Mouse (Mus musculus) intestine, embryonic 15.5 days (tissue): Measurements from ENCODE around the gene Trp53i11. TPM values are rescaled to one million over a fixed set of nuclear protein-coding genes. Genes with fewer than 3 reads are reported as not detected.

Experiments used
- ATAC-seq: fragments of 200-750 bp; cut with Nextera tagmentation; 2 replicates; pipeline ENCODE4 v1.8.0; 2017; ENCODE audit warnings: moderate TSS enrichment, moderate library complexity
- H3K27ac ChIP-seq: fragments of 300-500 bp; sonication (generic); 2 replicates; pipeline ENCODE4 v1.5.1; 2015; ENCODE audit warnings: mild to moderate bottlenecking, inconsistent platforms
- H3K27me3 ChIP-seq: fragments of 300-500 bp; sonication (generic); replicated peaks from 2 replicates; pipeline ENCODE4 v1.6.1; 2015; ENCODE audit warnings: inconsistent platforms
- H3K36me3 ChIP-seq: fragments of 300-500 bp; sonication (generic); 2 replicates; pipeline ENCODE4 v1.6.1; 2015; ENCODE audit warnings: inconsistent platforms
- H3K4me1 ChIP-seq: fragments of 300-500 bp; sonication (generic); replicated peaks from 2 replicates; pipeline ENCODE4 v1.6.1; 2015; ENCODE audit warnings: inconsistent platforms
- H3K4me2 ChIP-seq: fragments of 300-500 bp; sonication (generic); replicated peaks from 2 replicates; pipeline ENCODE4 v1.6.1; 2015; ENCODE audit warnings: mild to moderate bottlenecking, inconsistent platforms
- H3K4me3 ChIP-seq: fragments of 300-500 bp; sonication (generic); replicated peaks from 2 replicates; pipeline ENCODE4 v1.5.1; 2015; ENCODE audit warnings: inconsistent platforms
- H3K9ac ChIP-seq: fragments of 300-500 bp; sonication (generic); 2 replicates; pipeline ENCODE4 v1.6.1; 2015; ENCODE audit warnings: inconsistent platforms
- H3K9me3 ChIP-seq: fragments of 300-500 bp; sonication (generic); 2 replicates; pipeline ENCODE4 v1.6.1; 2016; ENCODE audit warnings: inconsistent platforms
- WGBS: fragments of 180-500 bp; shearing (Covaris S2); methylation state at CpG from one replicate; pipeline ENCODE4 v1.1.7; 2015; 5-methylcytosine and 5-hydroxymethylcytosine counted together
- polyA plus RNA-seq: library from polyadenylated mRNA; unstranded; fragments of >200 nt; fragmentation: Nextera tagmentation; extraction: Ambion mirVana; gene quantifications from 2 replicates; pipeline ENCODE4 v1.2.1, GENCODE M21; 2015

Gene Trp53i11
- polyA plus RNA-seq = 36.0 and 38.8 TPM in 2 replicates

GRCm38 (mm10) chr2:93187323-93187996 is at the start of gene Trp53i11:
Trp53i11 (plus strand) TSS chr2:93187548.
- H3K9me3 ChIP-seq = no peaks in the 10 kb centered on the region
- peak within 1 kb of the TSS; percentile 100 for H3K4me2 ChIP-seq
- H3K27ac ChIP-seq = peak within 1 kb of the TSS; percentile 77
- 2% methylated on average over 68 of the region's 69 CpGs for WGBS
- ATAC-seq = peak; percentile 91
- no peaks in the 10 kb centered on the region for H3K36me3 ChIP-seq
- peaks cover 52% of the 10 kb centered on the region for H3K4me1 ChIP-seq
- no peaks in the 10 kb centered on the region for H3K27me3 ChIP-seq
- H3K9ac ChIP-seq = peak within 1 kb of the TSS; percentile 79
- H3K4me3 ChIP-seq = peak within 1 kb of the TSS; percentile 77

- 88% methylated on average over 7 of the region's 7 CpGs for WGBS
- Histone ChIP-seq H3K9ac (no peak overlapping the region), H3K4me2 (no peak overlapping the region), H3K36me3 (no peaks in the 10 kb centered on the region), H3K4me1 (peaks cover 5% of the 10 kb centered on the region; the same call in 1 of the 2 replicates), H3K9me3 (no peaks in the 10 kb centered on the region), H3K27me3 (no peaks in the 10 kb centered on the region), H3K4me3 (no peak overlapping the region), H3K27ac (no peak overlapping the region)
- no peak for ATAC-seq
These were observed 47.9 kb upstream of the Trp53i11 start for GRCm38 (mm10) chr2:93139476-93139875.

- H3K36me3 ChIP-seq = no peaks in the 10 kb centered on the region
- H3K9ac ChIP-seq = no peak overlapping the region
- no peak overlapping the region for H3K4me3 ChIP-seq
- no peak for ATAC-seq
- H3K9me3 ChIP-seq = no peaks in the 10 kb centered on the region
- H3K4me2 ChIP-seq = no peak overlapping the region
- H3K27me3 ChIP-seq = no peaks in the 10 kb centered on the region
- 0 out of 2 replicates have a peak overlapping the region, but pooled peaks have one; percentile 13 for H3K27ac ChIP-seq
- 68% methylated on average over 3 of the region's 3 CpGs for WGBS
- peaks cover 5% of the 10 kb centered on the region; the same call in 1 of the 2 replicates for H3K4me1 ChIP-seq
These were observed 46.0 kb upstream of the Trp53i11 start for GRCm38 (mm10) chr2:93141329-93141728.

GRCm38 (mm10) chr2:93142616-93143015 is 44.7 kb upstream of the Trp53i11 start:
- Histone ChIP-seq H3K27me3 (no peaks in the 10 kb centered on the region), H3K4me1 (peaks cover 5% of the 10 kb centered on the region; the same call in 1 of the 2 replicates), H3K4me2 (no peak overlapping the region), H3K9ac (no peak overlapping the region), H3K9me3 (no peaks in the 10 kb centered on the region), H3K4me3 (no peak overlapping the region), H3K36me3 (no peaks in the 10 kb centered on the region), H3K27ac (0 out of 2 replicates have a peak overlapping the region, but pooled peaks have one; percentile 45)
- WGBS = 66% methylated on average over 7 of the region's 7 CpGs
- ATAC-seq = no peak

- ATAC-seq = peak; percentile 86
- H3K4me1 ChIP-seq = peaks cover 5% of the 10 kb centered on the region; the same call in 1 of the 2 replicates
- no peak overlapping the region for H3K4me3 ChIP-seq
- no peaks in the 10 kb centered on the region for H3K9me3 ChIP-seq
- WGBS = 69% methylated on average over 3 of the region's 3 CpGs
- H3K27me3 ChIP-seq = no peaks in the 10 kb centered on the region
- no peaks in the 10 kb centered on the region for H3K36me3 ChIP-seq
- H3K9ac ChIP-seq = no peak overlapping the region
- H3K4me2 ChIP-seq = peak overlapping the region; percentile 26; the same call in 1 of the 2 replicates
- H3K27ac ChIP-seq = no peak overlapping the region
These were observed 43.2 kb upstream of the Trp53i11 start for GRCm38 (mm10) chr2:93144126-93144525.

GRCm38 (mm10) chr2:93150009-93150408 is 37.3 kb upstream of the Trp53i11 start:
- Histone ChIP-seq H3K9ac (no peak overlapping the region), H3K27ac (no peak overlapping the region), H3K4me2 (no peak overlapping the region), H3K4me1 (peaks cover 13% of the 10 kb centered on the region), H3K27me3 (no peaks in the 10 kb centered on the region), H3K36me3 (no peaks in the 10 kb centered on the region), H3K9me3 (no peaks in the 10 kb centered on the region), H3K4me3 (no peak overlapping the region)
- 46% methylated on average over 2 of the region's 2 CpGs for WGBS
- 0 out of 2 replicates have a peak, but pooled peaks have one; percentile 12 for ATAC-seq

GRCm38 (mm10) chr2:93150673-93151450 is 36.5 kb upstream of the Trp53i11 start:
- no peak overlapping the region for H3K27ac ChIP-seq
- WGBS = 62% methylated on average over 9 of the region's 9 CpGs
- H3K9me3 ChIP-seq = no peaks in the 10 kb centered on the region
- H3K9ac ChIP-seq = no peak overlapping the region
- no peak overlapping the region for H3K4me3 ChIP-seq
- no peak overlapping the region for H3K4me2 ChIP-seq
- peak; percentile 21; the same call in 1 of the 2 replicates for ATAC-seq
- H3K4me1 ChIP-seq = peaks cover 13% of the 10 kb centered on the region
- no peaks in the 10 kb centered on the region for H3K36me3 ChIP-seq
- H3K27me3 ChIP-seq = no peaks in the 10 kb centered on the region

- no peaks in the 10 kb centered on the region for H3K36me3 ChIP-seq
- H3K27me3 ChIP-seq = no peaks in the 10 kb centered on the region
- no peak overlapping the region for H3K27ac ChIP-seq
- no peaks in the 10 kb centered on the region for H3K9me3 ChIP-seq
- no peak overlapping the region for H3K4me3 ChIP-seq
- H3K9ac ChIP-seq = no peak overlapping the region
- peaks cover 13% of the 10 kb centered on the region for H3K4me1 ChIP-seq
- WGBS = 70% methylated on average over 6 of the region's 6 CpGs
- no peak overlapping the region for H3K4me2 ChIP-seq
- ATAC-seq = no peak
These were observed 35.2 kb upstream of the Trp53i11 start for GRCm38 (mm10) chr2:93152191-93152601.

- 82% methylated on average over 7 of the region's 7 CpGs for WGBS
- no peak for ATAC-seq
- no peaks in the 10 kb centered on the region for H3K27me3 ChIP-seq
These were observed 34.4 kb upstream of the Trp53i11 start for GRCm38 (mm10) chr2:93152883-93153491.

GRCm38 (mm10) chr2:93153833-93154232 is 33.5 kb upstream of the Trp53i11 start:
- H3K36me3 ChIP-seq = no peaks in the 10 kb centered on the region
- no peak overlapping the region for H3K4me3 ChIP-seq
- H3K27ac ChIP-seq = peak overlapping the region; percentile 25; the same call in 1 of the 2 replicates
- WGBS = 100% methylated on average over 1 of the region's 1 CpGs
- no peaks in the 10 kb centered on the region for H3K9me3 ChIP-seq
- H3K4me1 ChIP-seq = peaks cover 13% of the 10 kb centered on the region
- no peak for ATAC-seq
- H3K9ac ChIP-seq = no peak overlapping the region
- H3K27me3 ChIP-seq = no peaks in the 10 kb centered on the region
- no peak overlapping the region for H3K4me2 ChIP-seq

More at GRCm38 (mm10) chr2:93152883-93153491, 34.4 kb upstream of the Trp53i11 start:
- Histone ChIP-seq H3K9me3 (no peaks in the 10 kb centered on the region), H3K9ac (no peak overlapping the region), H3K4me3 (no peak overlapping the region), H3K4me2 (no peak overlapping the region), H3K4me1 (peaks cover 13% of the 10 kb centered on the region), H3K27ac (no peak overlapping the region), H3K36me3 (no peaks in the 10 kb centered on the region)

GRCm38 (mm10) chr2:93154486-93155032 is 32.8 kb upstream of the Trp53i11 start:
- no peaks in the 10 kb centered on the region for H3K9me3 ChIP-seq
- peaks cover 13% of the 10 kb centered on the region for H3K4me1 ChIP-seq
- peak; percentile 53 for ATAC-seq
- no peak overlapping the region for H3K4me2 ChIP-seq
- H3K9ac ChIP-seq = no peak overlapping the region
- no peaks in the 10 kb centered on the region for H3K27me3 ChIP-seq
- 61% methylated on average over 1 of the region's 1 CpGs for WGBS
- H3K4me3 ChIP-seq = no peak overlapping the region
- H3K36me3 ChIP-seq = no peaks in the 10 kb centered on the region
- peak overlapping the region; percentile 25 for H3K27ac ChIP-seq
